Mouse (Mus musculus) lung, embryonic 15.5 days (tissue): ENCODE measurements around the gene Rcan2. TPM values are rescaled to one million over a fixed set of nuclear protein-coding genes. Genes with fewer than 3 reads are reported as not detected.
"Not testable (repeated sequence)": the region's sequence is repeated elsewhere in the genome, so short reads cannot be mapped to it uniquely, and the experiment has no call there.

Experiments used
- ATAC-seq: fragments of 200-750 bp; cut with Nextera tagmentation; 2 replicates; pipeline ENCODE4 v1.8.0; 2017; ENCODE audit warnings: moderate number of reproducible peaks, borderline replicate concordance; ENCODE audit not compliant: low FRiP score, low TSS enrichment; ENCODE audit errors: extremely low read depth
- H3K27ac ChIP-seq: fragments of 300-500 bp; sonication (generic); 2 replicates; pipeline ENCODE4 v1.5.1; 2015; ENCODE audit warnings: moderate library complexity, mild to moderate bottlenecking, inconsistent platforms
- H3K27me3 ChIP-seq: fragments of 300-500 bp; sonication (generic); 2 replicates; pipeline ENCODE4 v1.6.1; 2015; ENCODE audit warnings: inconsistent platforms
- H3K36me3 ChIP-seq: fragments of 300-500 bp; sonication (generic); 2 replicates; pipeline ENCODE4 v1.6.1; 2015; ENCODE audit warnings: inconsistent platforms
- H3K4me1 ChIP-seq: fragments of 300-500 bp; sonication (generic); 2 replicates; pipeline ENCODE4 v1.6.1; 2015; ENCODE audit warnings: inconsistent platforms
- H3K4me2 ChIP-seq: fragments of 300-500 bp; sonication (generic); 2 replicates; pipeline ENCODE4 v1.6.1; 2015; ENCODE audit warnings: inconsistent platforms, mild to moderate bottlenecking, moderate library complexity
- H3K4me3 ChIP-seq: fragments of 300-500 bp; sonication (generic); 2 replicates; pipeline ENCODE4 v1.5.1; 2015; ENCODE audit warnings: mild to moderate bottlenecking, inconsistent platforms
- H3K9ac ChIP-seq: fragments of 300-500 bp; sonication (generic); 2 replicates; pipeline ENCODE4 v1.6.1; 2015; ENCODE audit warnings: inconsistent platforms
- H3K9me3 ChIP-seq: fragments of 300-500 bp; sonication (generic); 2 replicates; pipeline ENCODE4 v1.6.1; 2016; ENCODE audit warnings: inconsistent platforms
- WGBS: fragments of 180-500 bp; shearing (Covaris S2); methylation state at CpG from one replicate; pipeline ENCODE4 v1.1.7; 2015; 5-methylcytosine and 5-hydroxymethylcytosine counted together
- polyA plus RNA-seq: library from polyadenylated mRNA; unstranded; fragments of >200 nt; fragmentation: Nextera tagmentation; extraction: Ambion mirVana; gene quantifications from 2 replicates; pipeline ENCODE4 v1.2.1, GENCODE M21; 2015

Rcan2 gene
- polyA plus RNA-seq, 1 experiment from 2014 or later = 6.4 TPM

DNA sequence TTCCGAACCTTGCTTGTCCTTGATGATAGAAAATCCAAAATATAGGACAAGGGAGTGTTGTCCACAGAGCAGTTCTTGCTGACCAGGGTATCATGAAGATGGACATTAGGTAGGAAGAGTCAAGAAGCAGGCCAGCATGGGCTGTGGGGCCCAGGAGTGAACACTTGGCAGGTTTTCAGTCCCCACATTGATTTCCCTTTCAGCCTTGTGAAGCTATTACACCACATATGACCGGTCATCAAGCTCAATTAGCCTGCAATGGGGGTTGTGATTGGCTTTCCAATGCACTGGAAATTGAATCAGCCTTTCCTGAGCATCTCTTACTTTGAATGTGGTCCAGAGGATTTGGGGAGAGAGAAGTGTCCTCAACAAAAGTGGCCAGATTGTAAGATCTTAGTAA lies 2.0 kb downstream of the Rcan2 start:
- WGBS = 77% methylated on average over 2 of the region's 2 CpGs
- peaks cover 25% of the 10 kb centered on the region; the same call in 1 of the 2 replicates for H3K27me3 ChIP-seq
- H3K4me3 ChIP-seq = no peak overlapping the region
- peaks cover 15% of the 10 kb centered on the region; the same call in 1 of the 2 replicates for H3K4me1 ChIP-seq
- no peaks in the 10 kb centered on the region for H3K9me3 ChIP-seq
- no peak overlapping the region for H3K9ac ChIP-seq
- H3K27ac ChIP-seq = no peak overlapping the region
- H3K36me3 ChIP-seq = no peaks in the 10 kb centered on the region
- ATAC-seq = no peak
- H3K4me2 ChIP-seq = no peak overlapping the region

DNA sequence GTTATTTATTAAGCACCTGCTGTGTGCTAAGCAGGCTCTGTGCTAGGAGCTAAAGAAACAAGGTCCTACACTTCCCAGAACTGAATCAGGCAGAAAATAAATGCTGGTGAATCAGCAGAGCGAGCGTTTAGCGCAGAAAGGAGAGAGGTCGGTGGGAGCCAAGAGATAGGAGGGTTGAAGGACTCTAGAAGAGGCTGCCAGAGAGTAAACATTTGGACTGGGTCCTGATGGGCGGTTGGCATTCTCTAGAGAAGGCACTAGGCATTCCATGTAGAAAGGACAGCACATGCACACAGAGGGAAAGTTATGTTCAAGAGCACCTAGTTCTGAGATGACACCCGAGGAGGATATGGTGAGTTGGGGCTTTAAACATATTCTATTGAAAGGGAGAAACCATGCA lies 2.6 kb downstream of the Rcan2 start:
- no peaks in the 10 kb centered on the region for H3K9me3 ChIP-seq
- H3K27me3 ChIP-seq = peaks cover 25% of the 10 kb centered on the region; the same call in 1 of the 2 replicates
- peaks cover 15% of the 10 kb centered on the region; the same call in 1 of the 2 replicates for H3K4me1 ChIP-seq
- no peak for ATAC-seq
- 43% methylated on average over 6 of the region's 6 CpGs for WGBS
- H3K9ac ChIP-seq = no peak overlapping the region
- H3K4me2 ChIP-seq = no peak overlapping the region
- H3K36me3 ChIP-seq = no peaks in the 10 kb centered on the region
- H3K4me3 ChIP-seq = no peak overlapping the region
- no peak overlapping the region for H3K27ac ChIP-seq

DNA sequence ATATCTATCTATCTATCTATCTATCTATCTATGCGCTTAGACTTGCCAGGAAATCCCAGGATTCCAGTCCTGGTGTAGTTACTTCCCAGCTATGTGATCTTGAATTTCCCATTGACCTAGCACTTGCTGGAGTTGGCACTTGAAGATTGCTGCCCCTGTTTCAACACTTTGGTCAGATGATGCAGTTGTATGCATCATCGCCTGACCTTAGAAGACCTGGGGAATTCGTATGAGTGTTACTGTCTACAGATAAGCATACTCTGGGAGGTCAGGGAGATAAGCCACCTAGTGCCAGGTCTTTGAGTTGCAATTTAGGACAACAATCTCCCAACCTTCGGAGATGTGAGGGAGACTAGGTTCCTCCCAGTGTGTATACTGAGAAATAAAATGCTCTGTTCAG lies 5.7 kb downstream of the Rcan2 start:
- Histone ChIP-seq H3K4me1 (peaks cover 8% of the 10 kb centered on the region; the same call in 1 of the 2 replicates), H3K9ac (no peak overlapping the region), H3K9me3 (no peaks in the 10 kb centered on the region), H3K36me3 (no peaks in the 10 kb centered on the region), H3K27me3 (peaks cover 15% of the 10 kb centered on the region; the same call in 1 of the 2 replicates), H3K27ac (no peak overlapping the region), H3K4me2 (no peak overlapping the region), H3K4me3 (no peak overlapping the region)
- ATAC-seq = no peak
- 69% methylated on average over 4 of the region's 4 CpGs for WGBS

DNA sequence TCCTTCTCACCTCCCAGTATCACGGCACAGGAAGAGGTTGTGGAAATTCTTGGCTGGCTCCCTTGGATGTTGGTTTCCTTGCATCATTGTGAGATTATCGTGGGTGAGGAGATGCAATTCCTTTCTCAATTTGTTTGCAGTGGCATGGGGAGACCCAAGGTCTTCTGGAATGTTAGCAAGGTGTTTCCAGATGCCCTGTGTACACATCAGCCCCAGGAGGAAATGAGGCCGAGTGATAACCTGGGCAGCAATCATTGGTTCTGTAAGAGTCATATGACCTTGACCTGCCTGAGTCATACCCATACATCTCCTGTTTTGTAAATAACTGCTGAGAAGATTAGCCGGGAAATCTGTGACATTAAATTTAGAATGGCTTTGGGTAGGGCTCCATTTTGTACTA lies 10.3 kb downstream of the Rcan2 start:
- H3K4me3 ChIP-seq = no peak overlapping the region
- H3K36me3 ChIP-seq = no peaks in the 10 kb centered on the region
- H3K4me2 ChIP-seq = no peak overlapping the region
- H3K4me1 ChIP-seq = no peaks in the 10 kb centered on the region
- no peak overlapping the region for H3K27ac ChIP-seq
- H3K27me3 ChIP-seq = no peaks in the 10 kb centered on the region
- no peak overlapping the region for H3K9ac ChIP-seq
- no peaks in the 10 kb centered on the region for H3K9me3 ChIP-seq
- WGBS = 40% methylated on average over 4 of the region's 4 CpGs
- no peak for ATAC-seq

DNA sequence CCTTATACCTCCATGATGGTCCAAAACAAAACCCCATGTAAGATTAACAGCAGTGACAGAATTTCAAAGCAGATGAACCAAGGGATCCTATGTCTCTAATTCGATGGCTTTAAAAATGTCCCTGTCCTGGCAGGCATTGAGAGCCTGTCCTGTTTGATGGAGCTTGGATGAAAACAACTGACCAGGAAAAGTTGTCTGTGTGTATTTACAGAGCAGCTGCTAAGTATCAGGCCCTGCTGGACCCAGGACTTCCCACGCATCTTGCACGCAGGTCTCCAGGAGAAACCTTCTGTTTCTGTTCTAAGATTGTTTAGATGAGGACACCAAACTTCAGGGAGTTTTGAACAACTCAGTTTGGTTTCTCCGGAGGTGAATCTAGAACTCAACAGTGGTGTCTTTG lies 14.2 kb downstream of the Rcan2 start:
- H3K27me3 ChIP-seq = no peaks in the 10 kb centered on the region
- no peaks in the 10 kb centered on the region for H3K36me3 ChIP-seq
- H3K9me3 ChIP-seq = no peaks in the 10 kb centered on the region
- 82% methylated on average over 4 of the region's 4 CpGs for WGBS
- H3K27ac ChIP-seq = no peak overlapping the region
- no peak overlapping the region for H3K9ac ChIP-seq
- H3K4me1 ChIP-seq = no peaks in the 10 kb centered on the region
- no peak overlapping the region for H3K4me2 ChIP-seq
- no peak for ATAC-seq
- H3K4me3 ChIP-seq = no peak overlapping the region

DNA sequence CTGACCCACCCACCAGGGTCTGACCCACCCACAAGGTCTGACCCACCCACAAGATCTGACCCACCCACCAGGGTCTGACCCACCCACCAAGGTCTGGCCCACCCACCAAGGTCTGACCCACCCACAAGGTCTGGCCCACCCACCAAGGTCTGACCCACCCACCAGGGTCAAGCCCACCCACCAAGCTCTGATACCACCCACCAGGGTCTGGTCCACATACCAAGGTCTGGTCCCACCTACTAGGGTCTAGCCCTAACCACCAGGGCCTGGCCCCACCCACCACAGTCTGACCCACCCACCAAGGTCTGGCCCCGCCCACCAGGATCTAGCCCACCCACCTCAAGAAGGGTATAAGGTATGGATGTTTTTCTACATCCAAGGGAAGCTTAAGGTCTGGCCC lies 15.3 kb downstream of the Rcan2 start:
- Histone ChIP-seq H3K4me3 (no peak overlapping the region), H3K9ac (no peak overlapping the region), H3K27ac (no peak overlapping the region), H3K9me3 (no peaks in the 10 kb centered on the region), H3K4me1 (no peaks in the 10 kb centered on the region), H3K4me2 (no peak overlapping the region), H3K36me3 (no peaks in the 10 kb centered on the region), H3K27me3 (no peaks in the 10 kb centered on the region)
- 63% methylated on average over 1 of the region's 1 CpGs for WGBS
- ATAC-seq = no peak

DNA sequence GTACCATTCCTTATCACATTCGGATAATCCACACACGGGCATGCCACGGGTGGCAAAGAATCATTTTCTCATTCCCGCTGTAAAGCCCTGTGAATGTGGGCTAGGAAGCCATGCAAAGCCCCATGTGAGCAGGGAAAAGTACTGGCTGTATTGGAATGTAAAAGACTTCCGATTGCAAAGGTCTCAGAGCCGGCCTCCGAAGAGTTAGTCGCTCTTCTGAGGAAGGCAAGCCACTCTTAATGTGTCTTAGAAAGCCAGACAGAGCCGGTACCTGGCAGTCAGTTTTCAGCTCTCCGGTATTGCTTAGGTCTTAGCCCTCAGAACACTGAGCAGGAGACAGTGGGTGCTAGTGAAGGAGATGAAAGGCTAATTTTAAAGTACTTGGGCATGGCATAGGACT lies 16.0 kb downstream of the Rcan2 start:
- H3K36me3 ChIP-seq = no peaks in the 10 kb centered on the region
- 85% methylated on average over 10 of the region's 10 CpGs for WGBS
- no peaks in the 10 kb centered on the region for H3K9me3 ChIP-seq
- no peaks in the 10 kb centered on the region for H3K27me3 ChIP-seq
- H3K27ac ChIP-seq = no peak overlapping the region
- no peak overlapping the region for H3K9ac ChIP-seq
- no peak overlapping the region for H3K4me2 ChIP-seq
- no peak for ATAC-seq
- H3K4me1 ChIP-seq = no peaks in the 10 kb centered on the region
- H3K4me3 ChIP-seq = no peak overlapping the region

DNA sequence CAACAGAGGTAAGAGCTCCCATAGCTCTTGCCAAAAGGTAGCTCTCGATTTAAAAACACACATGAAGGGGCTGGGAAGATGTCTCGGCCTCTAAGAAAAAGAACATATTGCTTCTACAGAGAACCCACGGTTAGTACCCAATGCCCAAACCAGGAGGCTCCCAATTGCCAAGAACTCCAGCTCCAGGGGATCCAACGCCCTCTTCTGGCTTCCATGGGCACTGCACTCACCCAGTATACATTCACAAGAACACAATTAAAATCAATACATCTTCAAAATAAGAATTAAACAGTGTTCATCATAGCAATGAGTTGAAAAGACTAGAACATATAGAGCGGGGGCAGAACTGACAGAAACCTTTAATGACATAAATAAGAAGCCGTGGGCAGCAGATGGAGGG lies 17.2 kb downstream of the Rcan2 start:
- no peaks in the 10 kb centered on the region for H3K4me1 ChIP-seq
- H3K4me2 ChIP-seq = no peak overlapping the region
- no peak overlapping the region for H3K9ac ChIP-seq
- H3K27ac ChIP-seq = no peak overlapping the region
- no peak for ATAC-seq
- 80% methylated on average over 6 of the region's 6 CpGs for WGBS
- H3K9me3 ChIP-seq = no peaks in the 10 kb centered on the region
- no peaks in the 10 kb centered on the region for H3K36me3 ChIP-seq
- H3K27me3 ChIP-seq = no peaks in the 10 kb centered on the region
- no peak overlapping the region for H3K4me3 ChIP-seq

DNA sequence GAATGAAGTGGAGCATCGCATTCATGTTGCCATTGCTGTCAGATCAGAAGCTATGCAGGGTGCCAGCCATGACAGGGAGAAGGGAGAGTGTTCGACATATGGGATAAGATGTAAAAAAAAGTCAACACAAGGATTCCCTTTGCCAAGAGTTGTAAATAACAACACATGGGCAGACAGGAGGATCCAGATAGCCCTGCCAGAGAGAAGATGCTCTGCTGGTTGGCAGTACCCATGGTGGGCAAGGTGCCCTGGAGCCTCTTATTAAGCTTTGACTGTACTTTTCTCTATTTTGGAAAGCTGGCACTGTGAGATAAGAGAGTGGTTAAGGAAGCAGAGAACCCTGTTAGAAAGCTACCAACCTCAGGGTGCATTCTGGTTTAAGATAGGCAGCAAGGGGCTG lies 19.8 kb downstream of the Rcan2 start:
- no peaks in the 10 kb centered on the region for H3K27me3 ChIP-seq
- no peak overlapping the region for H3K27ac ChIP-seq
- 81% methylated on average over 2 of the region's 2 CpGs for WGBS
- H3K9ac ChIP-seq = no peak overlapping the region
- ATAC-seq = no peak
- no peak overlapping the region for H3K4me3 ChIP-seq
- no peaks in the 10 kb centered on the region for H3K4me1 ChIP-seq
- H3K4me2 ChIP-seq = no peak overlapping the region
- H3K9me3 ChIP-seq = no peaks in the 10 kb centered on the region
- no peaks in the 10 kb centered on the region for H3K36me3 ChIP-seq

DNA sequence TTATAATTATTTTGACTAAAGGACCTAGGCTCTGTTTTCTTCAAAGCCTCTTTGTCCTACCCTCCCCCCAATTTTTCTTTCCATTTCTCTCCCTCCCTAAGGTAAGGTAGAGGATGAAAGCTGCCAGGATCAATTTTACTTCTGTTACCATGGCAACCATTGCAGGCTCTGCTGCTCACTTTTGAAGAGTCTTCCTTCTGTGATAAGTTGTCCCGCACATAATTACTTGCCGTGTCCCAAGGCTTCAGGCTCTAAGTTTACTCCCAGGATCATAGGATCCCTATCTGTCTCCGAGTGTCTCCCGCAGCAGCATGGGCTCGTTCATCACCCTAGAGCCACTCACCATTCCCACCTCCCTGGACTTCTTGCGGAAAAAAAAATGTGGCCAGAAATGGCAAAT lies 21.1 kb downstream of the Rcan2 start:
- Histone ChIP-seq H3K4me2 (no peak overlapping the region), H3K27ac (no peak overlapping the region), H3K27me3 (no peaks in the 10 kb centered on the region), H3K4me3 (no peak overlapping the region), H3K36me3 (no peaks in the 10 kb centered on the region), H3K9me3 (no peaks in the 10 kb centered on the region), H3K9ac (no peak overlapping the region), H3K4me1 (no peaks in the 10 kb centered on the region)
- whole genome bisulfite sequencing = 28% methylated on average over 6 of the region's 6 CpGs
- ATAC-seq = no peak

DNA sequence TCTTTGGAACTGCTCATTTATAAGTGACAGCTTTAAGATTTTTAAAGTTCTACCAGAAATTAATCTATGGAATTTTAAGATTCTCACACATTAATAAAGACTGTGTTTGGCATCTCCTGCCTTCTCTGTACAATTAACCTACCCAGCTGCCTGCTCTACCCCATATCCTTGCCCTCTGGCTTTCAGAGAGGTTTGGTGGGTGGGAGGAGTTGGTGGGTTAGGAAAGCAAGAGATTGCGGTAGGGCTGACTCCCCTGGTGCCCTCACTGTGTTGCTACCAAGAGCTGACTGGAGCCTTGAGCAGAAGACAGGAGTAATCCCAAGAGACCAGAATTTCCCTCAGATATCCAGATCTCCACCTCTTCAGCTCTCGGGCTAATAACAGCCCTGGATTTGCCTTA lies 21.5 kb downstream of the Rcan2 start:
- no peak overlapping the region for H3K4me3 ChIP-seq
- H3K27me3 ChIP-seq = no peaks in the 10 kb centered on the region
- WGBS = 73% methylated on average over 2 of the region's 2 CpGs
- no peak overlapping the region for H3K9ac ChIP-seq
- no peak overlapping the region for H3K27ac ChIP-seq
- H3K4me1 ChIP-seq = no peaks in the 10 kb centered on the region
- no peak for ATAC-seq
- H3K36me3 ChIP-seq = no peaks in the 10 kb centered on the region
- no peaks in the 10 kb centered on the region for H3K9me3 ChIP-seq
- H3K4me2 ChIP-seq = no peak overlapping the region

DNA sequence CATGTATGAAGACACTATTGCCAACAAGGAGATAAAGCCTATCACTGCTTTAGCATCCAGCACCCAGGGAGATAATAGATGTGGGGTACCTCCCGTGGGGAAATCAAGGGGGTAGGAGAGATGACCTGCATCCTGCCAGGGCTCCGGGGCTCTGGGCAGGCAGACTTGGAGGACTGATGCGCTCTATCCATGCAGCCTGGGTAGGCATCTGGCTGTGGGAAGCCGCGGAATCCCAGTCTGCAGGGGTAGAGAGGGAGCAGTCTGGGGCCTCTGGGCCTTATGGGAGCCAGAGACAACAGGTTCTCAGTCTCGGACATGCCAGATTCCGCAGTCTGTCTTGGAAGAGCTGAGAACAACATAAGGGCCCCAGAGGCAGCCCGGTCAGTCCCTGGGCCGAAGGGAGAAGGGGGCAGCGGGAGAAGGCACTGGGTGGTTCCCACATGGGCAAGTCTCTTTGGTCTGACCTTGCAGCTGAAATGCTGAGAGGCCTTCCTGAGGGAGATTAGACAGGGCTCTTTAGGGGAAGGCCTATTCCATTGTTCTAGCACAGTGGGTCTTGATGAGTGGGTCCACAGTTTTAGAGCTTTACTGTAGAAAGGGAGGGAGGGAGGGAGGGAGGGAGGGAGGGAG lies 23.7 kb downstream of the Rcan2 start:
- Histone ChIP-seq H3K27me3 (no peaks in the 10 kb centered on the region), H3K27ac (no peak overlapping the region), H3K36me3 (no peaks in the 10 kb centered on the region), H3K4me2 (no peak overlapping the region), H3K9me3 (no peaks in the 10 kb centered on the region), H3K9ac (no peak overlapping the region), H3K4me1 (no peaks in the 10 kb centered on the region), H3K4me3 (no peak overlapping the region)
- no peak for ATAC-seq
- WGBS = 81% methylated on average over 10 of the region's 10 CpGs

DNA sequence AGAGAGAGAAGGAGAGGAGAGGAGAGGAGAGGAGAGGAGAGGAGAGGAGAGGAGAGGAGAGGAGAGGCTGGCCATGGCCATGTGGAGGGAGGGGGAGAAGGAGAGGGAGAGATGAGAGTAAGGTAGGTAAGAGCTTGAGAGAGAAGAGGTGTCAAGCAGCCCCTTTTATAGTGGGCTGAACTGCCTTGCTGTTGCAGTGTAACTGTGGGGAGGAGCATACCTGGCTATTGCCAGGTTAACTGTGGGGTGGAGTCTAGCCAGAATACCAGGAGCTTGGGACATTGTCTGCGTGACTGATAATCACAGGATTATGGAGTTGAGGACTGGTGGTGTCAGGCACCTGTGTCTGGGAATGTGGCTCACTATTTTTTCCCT lies 24.2 kb downstream of the Rcan2 start:
- H3K27me3 ChIP-seq, H3K9me3 ChIP-seq, H3K4me1 ChIP-seq, H3K9ac ChIP-seq, H3K36me3 ChIP-seq, ATAC-seq, H3K4me3 ChIP-seq, H3K27ac ChIP-seq, H3K4me2 ChIP-seq: not testable (repeated sequence)
- 63% methylated on average over 1 of the region's 1 CpGs for WGBS
